Mouse (Mus musculus) adrenal gland, adult 18-20 months (tissue): Measurements from ENCODE around the gene Sar1b. TPM values are rescaled to one million over a fixed set of nuclear protein-coding genes. Genes with fewer than 3 reads are reported as not detected.
"Not testable (repeated sequence)": the region's sequence is repeated elsewhere in the genome, so short reads cannot be mapped to it uniquely, and the experiment has no call there.

Experiments
- DNase-seq, 2 experiments: peaks; one replicate each; pipeline ENCODE4 v3.0.0; 2021 to 2022; ENCODE audit warnings: low spot score in 2 of 2
- total RNA-seq, 2 experiments: library from RNA; stranded (reverse); gene quantifications; 1 replicate in 1 of 2; 2 replicates in 1 of 2; pipeline ENCODE4 v1.2.3; 2021

Sar1b gene
- total RNA-seq, 2 experiments from 2014 or later: 109 to 110 TPM

- no peak for DNase-seq
Observed at GRCm38 (mm10) chr11:51768296-51768695, 4.8 kb downstream of the Sar1b start.

- DNase-seq: no peak
Observed at GRCm38 (mm10) chr11:51775507-51775906, 12.0 kb downstream of the Sar1b start.

- DNase-seq: no peak
Observed at GRCm38 (mm10) chr11:51777478-51777877, 14.0 kb downstream of the Sar1b start.

DNA sequence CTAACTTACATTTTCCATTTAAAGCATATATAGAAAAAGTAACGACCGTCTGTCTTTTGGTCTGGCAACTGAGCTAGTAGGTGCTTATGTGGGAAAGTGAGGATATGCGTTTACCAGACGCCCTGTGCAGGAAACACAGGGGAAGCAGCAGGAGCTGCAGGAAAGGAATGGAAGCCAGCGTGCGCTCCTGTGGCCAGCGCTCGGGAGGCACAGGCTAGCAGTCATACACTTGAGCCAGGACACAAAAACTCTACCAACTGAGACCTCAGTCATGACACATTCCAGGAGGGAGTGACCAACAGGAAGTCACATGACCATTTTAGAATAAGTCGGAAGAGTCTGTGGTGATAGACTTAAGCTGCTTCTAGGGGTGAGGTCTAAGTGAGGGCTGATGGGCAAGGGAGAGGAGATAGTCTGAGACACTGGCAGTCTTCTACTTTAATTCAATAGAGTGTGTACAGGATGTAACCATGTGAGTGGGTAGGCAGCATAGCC, 17.3 kb downstream of the Sar1b start:
- no peak for DNase-seq

GRCm38 (mm10) chr11:51782721-51783120, 19.2 kb downstream of the Sar1b start:
- no peak for DNase-seq

- peak; percentile 58 to 62 for DNase-seq
Observed at GRCm38 (mm10) chr11:51785926-51786325, 22.4 kb downstream of the Sar1b start.

- not testable (repeated sequence) for DNase-seq
Observed at GRCm38 (mm10) chr11:51789735-51790134, 26.2 kb downstream of the Sar1b start.

GRCm38 (mm10) chr11:51790662-51791061, 27.2 kb downstream of the Sar1b start:
- no peak for DNase-seq

DNA sequence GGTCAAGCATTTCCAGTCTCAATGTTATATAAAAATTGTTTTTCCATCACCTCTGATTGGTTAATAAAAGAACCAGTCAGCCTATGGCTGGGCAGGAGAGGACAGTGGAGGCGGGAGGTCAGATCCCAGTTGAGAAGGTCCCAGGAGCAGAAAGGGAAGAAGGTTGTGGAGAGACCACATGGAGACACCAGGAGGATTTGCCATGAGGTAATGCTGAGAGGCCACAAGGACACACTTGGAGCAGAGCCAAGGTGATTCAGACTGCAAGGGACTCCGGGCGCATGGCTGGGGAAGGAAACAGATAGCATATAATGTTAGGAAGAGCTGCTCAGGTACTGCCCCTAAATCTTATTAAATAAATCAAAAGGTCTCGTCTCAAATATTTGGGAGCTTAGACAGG, 32.8 kb downstream of the Sar1b start:
- peak in 1 of 2 experiments; percentile 54 for DNase-seq

- DNase-seq: no peak
Observed at GRCm38 (mm10) chr11:51800634-51801325, 37.3 kb downstream of the Sar1b start.

- peak; percentile 45 to 48 for DNase-seq
Observed at GRCm38 (mm10) chr11:51805221-51805981, 41.9 kb downstream of the Sar1b start.

- DNase-seq: no peak
Observed at GRCm38 (mm10) chr11:51807108-51807879, 43.8 kb downstream of the Sar1b start.

DNA sequence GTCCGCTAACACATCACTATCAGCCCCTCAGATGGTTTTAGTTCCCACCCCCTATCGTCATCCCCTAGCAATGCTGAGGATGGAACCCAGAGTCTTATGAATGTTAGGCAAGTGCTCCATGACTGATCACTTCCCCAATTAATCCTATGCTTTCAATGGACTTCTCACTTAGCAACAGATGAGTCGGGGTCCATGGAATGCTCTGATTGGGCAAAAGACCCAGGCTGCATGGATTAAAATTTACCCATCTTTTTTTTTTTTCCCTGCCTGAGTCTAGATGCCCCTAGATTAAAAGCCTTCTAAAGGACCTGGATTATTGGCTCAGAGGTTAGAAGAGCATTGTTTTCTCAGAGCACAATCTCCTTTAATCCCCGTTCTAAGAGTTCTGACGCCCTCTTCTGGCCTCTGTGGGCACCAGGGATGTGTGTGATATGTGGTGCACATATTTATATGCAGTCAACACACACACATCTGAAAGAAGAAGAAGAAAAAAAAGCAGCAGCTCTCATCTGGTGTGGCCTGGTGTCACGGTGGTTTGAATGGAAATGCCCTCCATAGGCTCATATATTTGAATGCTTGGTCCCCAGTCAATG, 46.2 kb downstream of the Sar1b start:
- no peak for DNase-seq

DNA sequence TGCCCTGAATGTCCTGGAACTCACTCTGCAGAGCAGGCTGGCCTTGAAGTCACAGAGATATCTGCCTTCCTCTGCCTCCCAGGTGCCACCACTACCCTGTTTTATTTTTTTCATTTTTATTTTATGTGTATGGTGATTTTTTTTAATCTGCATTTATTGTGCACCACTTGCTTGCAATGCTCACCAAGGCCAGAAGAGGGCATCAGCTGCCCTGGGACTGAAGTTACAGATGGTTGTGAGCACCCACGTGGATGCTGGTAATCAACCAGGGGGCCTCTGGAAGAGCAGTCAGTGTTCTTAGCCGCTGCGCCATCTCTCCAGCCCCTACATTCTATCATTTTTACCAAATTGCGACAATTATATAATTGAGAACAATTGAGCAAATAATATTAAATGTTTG, 47.7 kb downstream of the Sar1b start:
- no peak for DNase-seq

DNA sequence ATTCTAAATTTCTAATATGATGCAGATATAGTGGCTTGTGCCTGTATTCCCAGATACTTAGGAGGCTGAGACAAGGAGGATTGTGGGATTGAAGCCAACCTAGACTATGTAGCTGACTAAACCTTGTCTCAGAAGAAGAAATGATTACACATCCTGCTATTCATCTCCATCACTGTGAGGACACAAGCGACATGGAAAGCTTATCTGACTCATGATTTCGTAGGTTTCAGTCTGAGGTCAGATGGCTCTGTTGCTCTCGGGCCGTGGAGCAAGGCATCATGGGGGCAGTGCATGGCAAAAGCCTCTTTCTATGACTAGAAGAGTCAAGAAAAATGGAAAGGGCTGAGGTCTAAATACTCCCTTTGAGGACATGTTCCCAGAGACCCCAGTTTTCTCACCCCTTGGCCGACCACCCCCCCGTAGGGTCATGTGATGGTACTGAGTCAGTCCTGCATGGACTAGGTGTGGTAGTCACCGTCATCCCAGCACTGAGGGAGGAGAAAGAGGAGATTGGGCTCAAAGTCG, 48.6 kb downstream of the Sar1b start:
- DNase-seq: no peak

DNA sequence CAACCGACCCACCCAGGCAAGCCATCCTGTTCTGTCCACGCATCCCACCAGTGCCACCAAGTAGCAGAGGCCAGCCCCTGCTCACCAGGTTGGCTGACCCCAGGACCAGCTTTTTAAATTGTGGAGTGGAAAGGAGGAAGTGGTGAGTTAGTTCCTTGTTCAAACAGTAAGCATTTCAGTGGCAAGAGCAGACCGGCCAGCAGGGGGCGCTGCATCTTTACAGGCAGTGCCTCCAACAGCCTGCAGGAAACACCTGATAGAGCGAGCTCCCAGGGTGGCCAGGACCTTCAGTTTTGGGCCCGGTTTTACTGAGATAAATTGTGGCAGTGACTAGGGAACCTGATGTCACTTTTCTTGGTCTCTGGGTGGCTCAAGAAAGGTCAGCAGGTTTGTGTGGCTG, 54.3 kb downstream of the Sar1b start:
- peak; percentile 86 to 91 for DNase-seq

- no peak for DNase-seq
Observed at GRCm38 (mm10) chr11:51818837-51819236, 55.4 kb downstream of the Sar1b start.

- DNase-seq: peak; percentile 63 to 69
Observed at GRCm38 (mm10) chr11:51819964-51820363, 56.5 kb downstream of the Sar1b start.

DNA sequence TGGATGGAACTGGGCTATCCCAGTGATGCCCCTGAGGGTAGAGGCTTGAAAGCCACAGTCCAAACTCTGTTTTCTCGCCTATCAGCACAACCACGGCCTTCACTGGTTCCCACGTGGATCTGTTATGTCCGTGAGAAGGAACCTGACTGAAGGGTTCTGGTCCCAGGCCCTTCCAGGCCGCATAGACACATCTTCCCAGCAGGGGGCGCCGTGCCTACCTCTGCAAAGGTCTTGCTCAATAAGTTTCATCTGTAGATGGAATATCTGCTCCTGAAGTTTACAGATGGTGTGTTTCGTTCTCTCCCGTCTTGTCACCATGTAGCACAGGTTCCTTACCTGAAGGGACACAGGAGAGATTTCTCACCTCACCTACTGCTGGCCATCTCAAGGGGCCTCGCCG, 57.4 kb downstream of the Sar1b start:
- peak; percentile 79 to 86 for DNase-seq

- no peak for DNase-seq
Observed at GRCm38 (mm10) chr11:51822736-51823135, 59.2 kb downstream of the Sar1b start.

GRCm38 (mm10) chr11:51823271-51823670, 59.8 kb downstream of the Sar1b start:
- DNase-seq: no peak
